Mouse (Mus musculus): ENCODE data around the gene Fam213b. TPM values are rescaled to one million over a fixed set of nuclear protein-coding genes. Genes with fewer than 3 reads are reported as not detected.

Fam213b gene
- polyA plus RNA-seq, 1 experiment from 2014 or later = 33.2 TPM

DNA sequence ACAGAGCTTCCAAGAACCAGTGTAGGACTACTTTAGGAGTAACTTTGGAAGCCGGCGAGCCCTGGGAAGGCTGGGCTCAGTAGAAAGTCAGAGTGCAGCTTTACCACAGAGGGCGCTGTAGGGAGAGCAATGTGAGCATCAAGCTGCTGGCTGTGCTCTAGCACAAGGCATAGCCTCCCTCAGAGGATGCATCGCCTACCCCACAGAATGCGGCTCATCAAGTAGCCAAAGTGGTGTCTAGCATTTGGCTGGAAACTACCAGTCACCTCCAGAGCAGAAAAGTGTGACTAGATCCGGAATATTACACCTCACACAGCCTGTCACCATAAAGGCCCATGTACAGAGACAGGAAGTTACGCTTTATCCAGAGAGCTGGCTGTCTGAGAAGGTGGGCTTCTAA, 36.9 kb upstream of the Fam213b start:
- H3K4me3 ChIP-seq = no peak overlapping the region
- no peak overlapping the region for H3K4me2 ChIP-seq (replicated peaks)
- no peaks in the 10 kb centered on the region for H3K36me3 ChIP-seq
- H3K9me3 ChIP-seq = no peaks in the 10 kb centered on the region
- 79% methylated on average over 7 of the region's 7 CpGs for WGBS
- ATAC-seq (ENCODE audit: low FRiP score, low read depth) = no peak
- no peaks in the 10 kb centered on the region for H3K27me3 ChIP-seq
- no peaks in the 10 kb centered on the region; the same call in 1 of the 2 replicates for H3K4me1 ChIP-seq
- no peak overlapping the region for H3K9ac ChIP-seq (replicated peaks)
- H3K27ac ChIP-seq (replicated peaks) = no peak overlapping the region

GRCm38 (mm10) chr4:154934800-154935199, 35.9 kb upstream of the Fam213b start:
- Histone ChIP-seq H3K4me1 (no peaks in the 10 kb centered on the region; the same call in 1 of the 2 replicates), H3K27ac (replicated peaks) (no peak overlapping the region), H3K4me3 (no peak overlapping the region), H3K36me3 (no peaks in the 10 kb centered on the region), H3K4me2 (replicated peaks) (no peak overlapping the region), H3K9me3 (no peaks in the 10 kb centered on the region), H3K9ac (replicated peaks) (no peak overlapping the region), H3K27me3 (no peaks in the 10 kb centered on the region)
- 94% methylated on average over 2 of the region's 2 CpGs for WGBS
- ATAC-seq (ENCODE audit: low FRiP score, low read depth) = no peak

DNA sequence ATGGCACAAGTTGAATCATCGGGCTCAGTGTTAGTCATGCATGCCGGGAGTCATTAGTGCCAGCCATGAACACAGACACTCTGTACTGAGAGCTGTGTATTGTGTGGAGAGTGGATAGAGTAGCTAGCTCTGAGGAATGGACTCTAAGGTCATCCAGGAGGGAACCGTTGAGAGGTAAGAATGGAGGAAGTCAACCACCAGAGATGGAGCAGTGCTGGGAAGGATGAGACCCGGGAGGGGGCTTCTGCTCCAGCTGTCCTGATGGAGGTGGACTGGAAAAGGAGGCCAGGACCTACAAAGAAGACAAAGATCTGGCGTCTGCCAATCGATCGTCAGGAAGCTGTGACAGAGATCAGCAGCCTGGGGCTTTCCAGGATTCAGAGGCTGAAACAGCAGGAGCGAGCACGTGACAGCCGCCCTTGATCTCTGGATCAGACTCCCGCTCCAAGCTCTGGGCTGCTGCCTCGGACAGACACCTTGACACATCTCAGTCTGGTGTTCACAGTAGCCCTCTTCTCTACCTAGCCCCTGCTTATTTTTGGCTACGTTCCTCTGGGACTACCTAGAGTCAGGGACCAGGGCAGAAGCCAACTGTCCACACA, 34.5 kb upstream of the Fam213b start:
- no peaks in the 10 kb centered on the region for H3K27me3 ChIP-seq
- no peak overlapping the region for H3K4me3 ChIP-seq
- no peak for ATAC-seq (ENCODE audit: low FRiP score, low read depth)
- H3K4me1 ChIP-seq = peaks cover 4% of the 10 kb centered on the region; the same call in 1 of the 2 replicates
- 66% methylated on average over 13 of the region's 13 CpGs for WGBS
- no peaks in the 10 kb centered on the region for H3K36me3 ChIP-seq
- no peak overlapping the region for H3K4me2 ChIP-seq (replicated peaks)
- H3K9me3 ChIP-seq = no peaks in the 10 kb centered on the region
- no peak overlapping the region for H3K9ac ChIP-seq (replicated peaks)
- no peak overlapping the region for H3K27ac ChIP-seq (replicated peaks)

DNA sequence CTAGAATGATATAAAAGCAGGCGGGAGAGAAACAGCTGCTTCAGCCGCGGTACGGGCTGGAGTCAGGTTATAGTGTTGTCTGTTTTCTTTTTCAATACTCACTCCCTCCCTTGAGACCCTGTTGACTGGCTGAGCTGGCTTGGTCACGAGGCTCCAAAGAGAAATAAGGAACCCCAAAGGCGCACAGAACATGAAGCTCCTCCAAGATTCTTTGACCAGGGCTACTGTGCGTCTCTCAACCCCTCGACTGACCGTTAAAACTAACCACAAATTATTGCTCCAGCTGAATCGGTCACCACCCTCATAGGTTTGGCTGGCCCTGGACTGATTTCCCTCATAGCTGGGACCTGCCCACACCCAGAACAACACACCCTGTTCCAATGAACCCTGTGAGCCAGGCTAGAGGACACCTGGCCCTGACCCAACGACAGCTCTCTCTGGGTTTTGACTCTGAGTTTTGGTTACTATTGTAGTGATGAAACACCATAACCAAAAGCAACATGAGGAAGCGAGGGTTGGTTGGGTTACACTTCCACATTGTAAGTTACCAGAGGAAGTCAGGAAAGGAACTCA, 30.2 kb upstream of the Fam213b start:
- no peak overlapping the region for H3K4me3 ChIP-seq
- H3K9ac ChIP-seq (replicated peaks) = no peak overlapping the region
- WGBS = 84% methylated on average over 12 of the region's 12 CpGs
- H3K4me2 ChIP-seq (replicated peaks) = no peak overlapping the region
- no peak overlapping the region; the same call in 1 of the 2 replicates for H3K27ac ChIP-seq (replicated peaks)
- ATAC-seq (ENCODE audit: low FRiP score, low read depth) = no peak
- peaks cover 4% of the 10 kb centered on the region; the same call in 1 of the 2 replicates for H3K4me1 ChIP-seq
- H3K36me3 ChIP-seq = no peaks in the 10 kb centered on the region
- no peaks in the 10 kb centered on the region for H3K9me3 ChIP-seq
- H3K27me3 ChIP-seq = no peaks in the 10 kb centered on the region

- no peaks in the 10 kb centered on the region for H3K9me3 ChIP-seq
- H3K27me3 ChIP-seq = no peaks in the 10 kb centered on the region
- H3K9ac ChIP-seq (replicated peaks) = no peak within 1 kb of the TSS; the same call in 1 of the 2 replicates
- H3K4me3 ChIP-seq = no peak within 1 kb of the TSS
- ATAC-seq (ENCODE audit: low FRiP score, low read depth) = no peak
- 60% methylated on average over 12 of the region's 12 CpGs for WGBS
- H3K36me3 ChIP-seq = no peaks in the 10 kb centered on the region
- no peak within 1 kb of the TSS for H3K4me2 ChIP-seq (replicated peaks)
- H3K4me1 ChIP-seq = peaks cover 4% of the 10 kb centered on the region; the same call in 1 of the 2 replicates
- H3K27ac ChIP-seq (replicated peaks) = no peak within 1 kb of the TSS; the same call in 1 of the 2 replicates
Measured at GRCm38 (mm10) chr4:154928395-154929087, 29.6 kb upstream of the Fam213b start, which contains the start of gene Tnfrsf14. Tnfrsf14 (minus strand) TSS chr4:154928563.

GRCm38 (mm10) chr4:154927899-154928337, 29.0 kb upstream of the Fam213b start:
- ATAC-seq (ENCODE audit: low FRiP score, low read depth) = no peak
- no peaks in the 10 kb centered on the region for H3K27me3 ChIP-seq
- no peak overlapping the region for H3K27ac ChIP-seq (replicated peaks)
- no peaks in the 10 kb centered on the region for H3K9me3 ChIP-seq
- no peak overlapping the region for H3K9ac ChIP-seq (replicated peaks)
- 81% methylated on average over 5 of the region's 5 CpGs for whole genome bisulfite sequencing
- H3K4me1 ChIP-seq = peaks cover 4% of the 10 kb centered on the region; the same call in 1 of the 2 replicates
- H3K4me2 ChIP-seq (replicated peaks) = no peak overlapping the region
- no peaks in the 10 kb centered on the region for H3K36me3 ChIP-seq
- H3K4me3 ChIP-seq = no peak overlapping the region

GRCm38 (mm10) chr4:154926969-154927898, 28.3 kb upstream of the Fam213b start:
- Histone ChIP-seq H3K4me1 (peaks cover 4% of the 10 kb centered on the region; the same call in 1 of the 2 replicates), H3K36me3 (no peaks in the 10 kb centered on the region), H3K4me3 (no peak overlapping the region), H3K4me2 (replicated peaks) (no peak overlapping the region), H3K9me3 (no peaks in the 10 kb centered on the region), H3K9ac (replicated peaks) (no peak overlapping the region; the same call in 1 of the 2 replicates), H3K27ac (replicated peaks) (no peak overlapping the region), H3K27me3 (no peaks in the 10 kb centered on the region)
- ATAC-seq (ENCODE audit: low FRiP score, low read depth) = no peak
- 70% methylated on average over 9 of the region's 9 CpGs for WGBS

DNA sequence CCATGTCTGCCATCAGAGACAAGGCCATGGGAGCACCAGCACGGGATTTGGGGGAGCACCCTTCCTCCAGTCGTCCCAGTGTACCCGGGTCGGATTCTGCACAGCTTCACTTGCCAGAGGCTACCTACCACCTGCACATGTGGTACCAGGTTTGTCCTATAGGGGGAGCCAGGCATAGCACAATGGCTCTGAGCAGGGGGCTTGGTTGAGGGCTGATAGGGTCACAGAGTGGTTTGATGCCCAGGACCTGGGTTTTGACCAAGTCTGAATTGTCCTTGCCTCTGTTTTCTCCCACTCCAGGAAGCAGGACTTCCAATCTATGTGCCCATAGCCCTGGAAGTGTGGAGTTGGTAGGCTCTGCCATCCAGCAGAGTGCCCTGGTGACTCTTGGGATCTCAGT, 26.5 kb upstream of the Fam213b start:
- Histone ChIP-seq H3K9me3 (no peaks in the 10 kb centered on the region), H3K4me3 (no peak overlapping the region), H3K36me3 (no peaks in the 10 kb centered on the region), H3K4me2 (replicated peaks) (no peak overlapping the region), H3K4me1 (peaks cover 4% of the 10 kb centered on the region; the same call in 1 of the 2 replicates), H3K9ac (replicated peaks) (no peak overlapping the region), H3K27ac (replicated peaks) (no peak overlapping the region), H3K27me3 (no peaks in the 10 kb centered on the region)
- ATAC-seq (ENCODE audit: low FRiP score, low read depth) = no peak
- 53% methylated on average over 4 of the region's 4 CpGs for WGBS

DNA sequence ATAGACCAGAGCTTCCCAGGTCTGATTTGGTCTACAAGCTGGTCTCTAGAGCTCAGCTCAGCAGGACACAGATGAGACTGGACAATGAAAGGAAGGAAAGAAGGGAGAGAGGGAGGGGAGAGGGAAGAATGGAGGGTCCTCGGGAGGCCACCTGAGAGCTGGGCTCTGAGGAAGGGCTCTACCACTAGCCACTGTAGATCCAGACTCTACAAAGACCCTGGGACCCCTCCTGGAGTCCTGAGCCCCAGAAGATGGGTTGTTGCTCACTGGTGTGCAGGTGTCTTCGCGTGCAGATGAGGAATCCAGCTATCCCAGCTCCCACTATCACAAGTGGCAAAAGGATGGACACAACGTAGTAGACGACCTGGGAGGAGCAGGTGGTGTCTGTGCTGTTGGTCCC, 24.0 kb upstream of the Fam213b start:
- no peak overlapping the region for H3K4me2 ChIP-seq (replicated peaks)
- WGBS = 79% methylated on average over 5 of the region's 5 CpGs
- H3K27ac ChIP-seq (replicated peaks) = no peak overlapping the region
- H3K4me3 ChIP-seq = no peak overlapping the region
- H3K36me3 ChIP-seq = no peaks in the 10 kb centered on the region
- H3K4me1 ChIP-seq = no peaks in the 10 kb centered on the region
- ATAC-seq (ENCODE audit: low FRiP score, low read depth) = no peak
- no peak overlapping the region for H3K9ac ChIP-seq (replicated peaks)
- no peaks in the 10 kb centered on the region for H3K9me3 ChIP-seq
- H3K27me3 ChIP-seq = no peaks in the 10 kb centered on the region

GRCm38 (mm10) chr4:154922291-154922690, 23.4 kb upstream of the Fam213b start:
- Histone ChIP-seq H3K9me3 (no peaks in the 10 kb centered on the region), H3K27me3 (no peaks in the 10 kb centered on the region), H3K4me3 (no peak overlapping the region), H3K36me3 (no peaks in the 10 kb centered on the region), H3K9ac (replicated peaks) (no peak overlapping the region), H3K4me2 (replicated peaks) (no peak overlapping the region), H3K27ac (replicated peaks) (no peak overlapping the region), H3K4me1 (no peaks in the 10 kb centered on the region)
- no peak for ATAC-seq (ENCODE audit: low FRiP score, low read depth)
- 85% methylated on average over 4 of the region's 4 CpGs for WGBS

DNA sequence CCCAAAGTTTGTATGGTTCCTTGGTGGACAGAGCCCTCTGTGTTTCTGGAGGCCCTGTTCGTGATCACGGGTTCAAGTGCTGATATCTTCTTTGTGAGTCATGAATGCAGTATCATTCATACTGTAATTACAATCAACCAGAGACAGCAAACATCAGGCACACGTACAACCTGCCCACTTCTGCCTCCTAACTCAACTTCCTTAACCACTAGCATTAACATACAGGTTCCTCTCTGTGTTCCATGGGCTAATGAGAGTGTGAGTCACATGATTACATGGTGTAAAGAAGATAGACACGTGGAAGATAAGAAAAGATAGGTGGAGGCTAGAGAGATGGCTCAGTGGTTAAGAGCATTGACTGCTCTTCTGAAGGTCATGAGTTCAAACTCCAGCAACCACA, 17.7 kb upstream of the Fam213b start:
- ATAC-seq (ENCODE audit: low FRiP score, low read depth) = no peak
- Histone ChIP-seq H3K27me3 (0 out of 2 replicates have a peak, but pooled peaks cover 2% of the 10 kb centered on the region), H3K4me3 (no peak overlapping the region), H3K36me3 (no peaks in the 10 kb centered on the region), H3K9me3 (no peaks in the 10 kb centered on the region), H3K4me2 (replicated peaks) (no peak overlapping the region), H3K27ac (replicated peaks) (no peak overlapping the region), H3K9ac (replicated peaks) (no peak overlapping the region), H3K4me1 (no peaks in the 10 kb centered on the region)
- WGBS = 85% methylated on average over 4 of the region's 4 CpGs

Data from midbrain, embryonic 12.5 days (tissue).